Mouse (Mus musculus) kidney, adult 2 months (tissue): ENCODE measurements around the gene Herc4. TPM values are rescaled to one million over a fixed set of nuclear protein-coding genes. Genes with fewer than 3 reads are reported as not detected.

Experiments
- DNase-seq: peaks from one replicate; pipeline ENCODE4 v3.0.0; 2021
- H3K27ac ChIP-seq: fragments of 200-500 bp; 2 replicates; pipeline ENCODE4 v1.5.1; 2012; ENCODE audit warnings: low read depth, low read length, control low read depth, inconsistent platforms; ENCODE audit not compliant: insufficient read depth
- H3K27me3 ChIP-seq: fragments of 200-500 bp; replicated peaks from 2 replicates; pipeline ENCODE4 v1.6.1; 2012; ENCODE audit warnings: mild to moderate bottlenecking, moderate library complexity, low read length, inconsistent platforms; ENCODE audit not compliant: control insufficient read depth, insufficient read depth
- H3K36me3 ChIP-seq: fragments of 200-500 bp; 2 replicates; pipeline ENCODE4 v1.6.1; 2012; ENCODE audit warnings: mild to moderate bottlenecking, moderate library complexity, low read length, inconsistent platforms; ENCODE audit not compliant: control insufficient read depth, insufficient read depth
- H3K4me1 ChIP-seq: fragments of 200-500 bp; 2 replicates; pipeline ENCODE4 v1.6.1; 2011; ENCODE audit warnings: low read length; ENCODE audit not compliant: control insufficient read depth, insufficient read depth
- H3K4me3 ChIP-seq: fragments of 200-500 bp; 2 replicates; pipeline ENCODE4 v1.5.1; 2011; ENCODE audit warnings: mild to moderate bottlenecking, low read depth, low read length, control low read depth; ENCODE audit not compliant: insufficient read depth
- CTCF ChIP-seq: fragments of 200-500 bp; conservative IDR thresholded peaks from 2 replicates; pipeline ENCODE4 v1.5.1; 2011; ENCODE audit warnings: low read depth, mild to moderate bottlenecking, control low read depth, low read length, moderate library complexity, mixed read lengths; ENCODE audit not compliant: insufficient read depth, insufficient read length
- POLR2A ChIP-seq: fragments of 200-500 bp; IDR thresholded peaks from one replicate; pipeline ENCODE4 v1.6.1; 2011; ENCODE audit warnings: low read depth, low read length, control low read depth
- WGBS: fragments of 180-500 bp; shearing (Covaris S2); methylation state at CpG from one replicate; pipeline ENCODE4 v1.1.7; 2018; 5-methylcytosine and 5-hydroxymethylcytosine counted together
- polyA plus RNA-seq: library from polyadenylated mRNA; depleted of rRNA; stranded (reverse); fragments of >200 nt; gene quantifications from 2 replicates; pipeline ENCODE4 v1.2.3, GENCODE M21; 2012

The Herc4 gene
- polyA plus RNA-seq, 1 experiment = 17.7 TPM

- 60% methylated on average over 12 of the region's 12 CpGs for WGBS
- H3K36me3 ChIP-seq = no peaks in the 10 kb centered on the region
- no peaks in the 10 kb centered on the region for H3K27me3 ChIP-seq
- H3K27ac ChIP-seq = no peak overlapping the region
- H3K4me1 ChIP-seq = no peaks in the 10 kb centered on the region
- no peak for TF ChIP-seq CTCF
- no peak overlapping the region for H3K4me3 ChIP-seq
- DNase-seq = no peak
These were observed 19.3 kb upstream of the Herc4 start for GRCm38 (mm10) chr10:63224341-63224740.

- no peak for TF ChIP-seq POLR2A
These were observed 13.3 kb upstream of the Herc4 start for GRCm38 (mm10) chr10:63230266-63230665.

GRCm38 (mm10) chr10:63230854-63231253 is 12.8 kb upstream of the Herc4 start:
- 26% methylated on average over 3 of the region's 5 CpGs for WGBS
- DNase-seq = no peak

More at GRCm38 (mm10) chr10:63230266-63230665, 13.3 kb upstream of the Herc4 start:
- Histone ChIP-seq H3K4me3 (no peak overlapping the region), H3K27ac (no peak overlapping the region), H3K27me3 (no peaks in the 10 kb centered on the region; the same call in 1 of the 2 replicates), H3K4me1 (no peaks in the 10 kb centered on the region), H3K36me3 (no peaks in the 10 kb centered on the region)
- no peak for DNase-seq
- WGBS = 84% methylated on average over 7 of the region's 7 CpGs

GRCm38 (mm10) chr10:63231630-63232029 is 12.0 kb upstream of the Herc4 start:
- no peak for TF ChIP-seq POLR2A
- no peak for DNase-seq
- no peaks in the 10 kb centered on the region for H3K36me3 ChIP-seq
- H3K27me3 ChIP-seq = no peaks in the 10 kb centered on the region; the same call in 1 of the 2 replicates
- H3K4me3 ChIP-seq = no peak overlapping the region
- H3K4me1 ChIP-seq = no peaks in the 10 kb centered on the region
- no peak overlapping the region for H3K27ac ChIP-seq
- WGBS = 70% methylated on average over 5 of the region's 5 CpGs

More at GRCm38 (mm10) chr10:63230854-63231253, 12.8 kb upstream of the Herc4 start:
- TF ChIP-seq POLR2A (no peak), CTCF (no peak)
- Histone ChIP-seq H3K4me1 (no peaks in the 10 kb centered on the region), H3K27ac (no peak overlapping the region), H3K36me3 (no peaks in the 10 kb centered on the region), H3K27me3 (no peaks in the 10 kb centered on the region; the same call in 1 of the 2 replicates), H3K4me3 (no peak overlapping the region)

- no peaks in the 10 kb centered on the region for H3K36me3 ChIP-seq
- DNase-seq = no peak
- no peaks in the 10 kb centered on the region; the same call in 1 of the 2 replicates for H3K27me3 ChIP-seq
- H3K4me3 ChIP-seq = no peak overlapping the region
- H3K4me1 ChIP-seq = no peaks in the 10 kb centered on the region
- 86% methylated on average over 5 of the region's 5 CpGs for WGBS
- no peak overlapping the region for H3K27ac ChIP-seq
- TF ChIP-seq CTCF (no peak), POLR2A (no peak)
These were observed 9.5 kb upstream of the Herc4 start for GRCm38 (mm10) chr10:63234133-63234532.

- TF ChIP-seq CTCF (no peak), POLR2A (no peak)
- no peak for DNase-seq
These were observed 7.7 kb upstream of the Herc4 start for GRCm38 (mm10) chr10:63235889-63236288.

GRCm38 (mm10) chr10:63236663-63237062 is 6.9 kb upstream of the Herc4 start:
- 93% methylated on average over 6 of the region's 6 CpGs for WGBS
- Histone ChIP-seq H3K4me3 (no peak overlapping the region), H3K4me1 (no peaks in the 10 kb centered on the region), H3K27ac (no peak overlapping the region), H3K27me3 (no peaks in the 10 kb centered on the region; the same call in 1 of the 2 replicates), H3K36me3 (no peaks in the 10 kb centered on the region)
- TF ChIP-seq POLR2A (no peak), CTCF (no peak)
- no peak for DNase-seq

More at GRCm38 (mm10) chr10:63235889-63236288, 7.7 kb upstream of the Herc4 start:
- Histone ChIP-seq H3K4me1 (no peaks in the 10 kb centered on the region), H3K36me3 (no peaks in the 10 kb centered on the region), H3K27me3 (no peaks in the 10 kb centered on the region; the same call in 1 of the 2 replicates), H3K4me3 (no peak overlapping the region), H3K27ac (no peak overlapping the region)
- WGBS = 88% methylated on average over 8 of the region's 8 CpGs
